Mouse (Mus musculus) neural tube, embryonic 12.5 days (tissue): ENCODE data around the gene Creld2. TPM values are rescaled to one million over a fixed set of nuclear protein-coding genes. Genes with fewer than 3 reads are reported as not detected.
"Not testable (repeated sequence)": the region's sequence is repeated elsewhere in the genome, so short reads cannot be mapped to it uniquely, and the experiment has no call there.

Source experiments
- ATAC-seq: fragments of 200-750 bp; cut with Nextera tagmentation; 2 replicates; pipeline ENCODE4 v1.8.0; 2017; ENCODE audit warnings: low read depth, mild to moderate bottlenecking, moderate TSS enrichment, moderate library complexity; ENCODE audit not compliant: low FRiP score
- H3K27ac ChIP-seq: fragments of 300-500 bp; sonication (generic); 2 replicates; pipeline ENCODE4 v1.5.1; 2016
- H3K27me3 ChIP-seq: fragments of 300-500 bp; sonication (generic); replicated peaks from 2 replicates; pipeline ENCODE4 v1.6.1; 2016; ENCODE audit warnings: mild to moderate bottlenecking
- H3K36me3 ChIP-seq: fragments of 300-500 bp; sonication (generic); 2 replicates; pipeline ENCODE4 v1.6.1; 2016; ENCODE audit warnings: mild to moderate bottlenecking
- H3K4me1 ChIP-seq: fragments of 300-500 bp; sonication (generic); 2 replicates; pipeline ENCODE4 v1.6.1; 2016
- H3K4me2 ChIP-seq: fragments of 300-500 bp; sonication (generic); replicated peaks from 2 replicates; pipeline ENCODE4 v1.6.1; 2016; ENCODE audit warnings: mild to moderate bottlenecking
- H3K4me3 ChIP-seq: fragments of 300-500 bp; sonication (generic); 2 replicates; pipeline ENCODE4 v1.5.1; 2016
- H3K9ac ChIP-seq: fragments of 300-500 bp; sonication (generic); 2 replicates; pipeline ENCODE4 v1.6.1; 2016; ENCODE audit warnings: mild to moderate bottlenecking
- H3K9me3 ChIP-seq: fragments of 300-500 bp; sonication (generic); 2 replicates; pipeline ENCODE4 v1.6.1; 2016; ENCODE audit warnings: mild to moderate bottlenecking
- WGBS: fragments of 180-500 bp; shearing (Covaris S2); methylation state at CpG from one replicate; pipeline ENCODE4 v1.1.7; 2016; 5-methylcytosine and 5-hydroxymethylcytosine counted together
- polyA plus RNA-seq: library from polyadenylated mRNA; unstranded; fragments of >200 nt; fragmentation: Nextera tagmentation; extraction: Ambion mirVana; gene quantifications from 2 replicates; pipeline ENCODE4 v1.2.1, GENCODE M21; 2016

Creld2 gene
- 62.8 and 65.2 TPM in 2 replicates for polyA plus RNA-seq

- peaks cover 50% of the 10 kb centered on the region for H3K36me3 ChIP-seq
- H3K9ac ChIP-seq, result peak within 1 kb of the TSS; percentile 79
- H3K9me3 ChIP-seq, result no peaks in the 10 kb centered on the region
- H3K4me2 ChIP-seq, result peak within 1 kb of the TSS; percentile 94
- H3K27me3 ChIP-seq, result no peaks in the 10 kb centered on the region
- peaks cover 19% of the 10 kb centered on the region for H3K4me1 ChIP-seq
- peak within 1 kb of the TSS; percentile 94 for H3K4me3 ChIP-seq
- ATAC-seq, result peak; percentile 97
- under 1% methylated on average over 88 of the region's 88 CpGs for WGBS
- peak within 1 kb of the TSS; percentile 17; the same call in 1 of the 2 replicates for H3K27ac ChIP-seq
Observed at GRCm38 (mm10) chr15:88819026-88819905, at the start of gene Creld2, which contains the start of gene Alg12. Gene Creld2, plus strand, starts transcription at chr15:88819646. Gene Alg12, minus strand, starts transcription at chr15:88819318.

GRCm38 (mm10) chr15:88774630-88775029 is 44.8 kb upstream of the Creld2 start:
- not testable (repeated sequence) for H3K4me1 ChIP-seq, H3K27me3 ChIP-seq, H3K9ac ChIP-seq, ATAC-seq, H3K27ac ChIP-seq, H3K4me2 ChIP-seq, H3K4me3 ChIP-seq, H3K9me3 ChIP-seq
- 89% methylated on average over 5 of the region's 5 CpGs for WGBS
- peaks cover 36% of the 10 kb centered on the region for H3K36me3 ChIP-seq

- no peak for ATAC-seq
- WGBS, result 87% methylated on average over 4 of the region's 4 CpGs
- no peak overlapping the region for H3K4me2 ChIP-seq
- no peak overlapping the region for H3K4me3 ChIP-seq
- H3K4me1 ChIP-seq, result no peaks in the 10 kb centered on the region
- H3K27ac ChIP-seq, result no peak overlapping the region
- no peaks in the 10 kb centered on the region for H3K27me3 ChIP-seq
- no peaks in the 10 kb centered on the region for H3K9me3 ChIP-seq
- peaks cover 3% of the 10 kb centered on the region for H3K36me3 ChIP-seq
- no peak overlapping the region for H3K9ac ChIP-seq
Observed at GRCm38 (mm10) chr15:88792140-88792850, 27.2 kb upstream of the Creld2 start.

- not testable (repeated sequence) for H3K27ac ChIP-seq, ATAC-seq, H3K9me3 ChIP-seq, H3K4me1 ChIP-seq, H3K9ac ChIP-seq, H3K36me3 ChIP-seq, H3K4me3 ChIP-seq, H3K27me3 ChIP-seq, H3K4me2 ChIP-seq
- 84% methylated on average over 5 of the region's 5 CpGs for WGBS
Observed at GRCm38 (mm10) chr15:88794729-88795128, 24.7 kb upstream of the Creld2 start.

GRCm38 (mm10) chr15:88799950-88800371 is 19.5 kb upstream of the Creld2 start:
- no peak overlapping the region for H3K4me2 ChIP-seq
- H3K4me1 ChIP-seq, result no peaks in the 10 kb centered on the region
- H3K4me3 ChIP-seq, result no peak overlapping the region
- H3K27ac ChIP-seq, result no peak overlapping the region
- no peak for ATAC-seq
- peaks cover 16% of the 10 kb centered on the region; the same call in 1 of the 2 replicates for H3K36me3 ChIP-seq
- H3K27me3 ChIP-seq, result no peaks in the 10 kb centered on the region
- no peak overlapping the region for H3K9ac ChIP-seq
- H3K9me3 ChIP-seq, result no peaks in the 10 kb centered on the region
- WGBS, result 89% methylated on average over 11 of the region's 11 CpGs

GRCm38 (mm10) chr15:88800921-88801354 is 18.5 kb upstream of the Creld2 start:
- H3K27me3 ChIP-seq, result no peaks in the 10 kb centered on the region
- H3K36me3 ChIP-seq, result peaks cover 26% of the 10 kb centered on the region
- H3K4me3 ChIP-seq, result no peak overlapping the region
- H3K9ac ChIP-seq, result no peak overlapping the region
- ATAC-seq, result no peak
- no peaks in the 10 kb centered on the region for H3K9me3 ChIP-seq
- H3K4me1 ChIP-seq, result no peaks in the 10 kb centered on the region
- no peak overlapping the region for H3K27ac ChIP-seq
- WGBS, result 88% methylated on average over 6 of the region's 6 CpGs
- H3K4me2 ChIP-seq, result no peak overlapping the region

- H3K4me2 ChIP-seq, result no peak overlapping the region
- H3K4me1 ChIP-seq, result no peaks in the 10 kb centered on the region
- H3K27me3 ChIP-seq, result no peaks in the 10 kb centered on the region
- WGBS, result 92% methylated on average over 3 of the region's 3 CpGs
- no peak for ATAC-seq
- peaks cover 34% of the 10 kb centered on the region for H3K36me3 ChIP-seq
- no peak overlapping the region for H3K27ac ChIP-seq
- no peaks in the 10 kb centered on the region for H3K9me3 ChIP-seq
- no peak overlapping the region for H3K4me3 ChIP-seq
- no peak overlapping the region for H3K9ac ChIP-seq
Observed at GRCm38 (mm10) chr15:88801903-88802302, 17.5 kb upstream of the Creld2 start.

- ATAC-seq, result no peak
- H3K27me3 ChIP-seq, result no peaks in the 10 kb centered on the region
- no peaks in the 10 kb centered on the region for H3K4me1 ChIP-seq
- H3K36me3 ChIP-seq, result peaks cover 34% of the 10 kb centered on the region
- H3K27ac ChIP-seq, result no peak overlapping the region
- no peaks in the 10 kb centered on the region for H3K9me3 ChIP-seq
- no peak overlapping the region for H3K9ac ChIP-seq
- no peak overlapping the region for H3K4me2 ChIP-seq
- 89% methylated on average over 6 of the region's 6 CpGs for WGBS
- no peak overlapping the region for H3K4me3 ChIP-seq
Observed at GRCm38 (mm10) chr15:88802348-88802747, 17.1 kb upstream of the Creld2 start.

- H3K36me3 ChIP-seq, result peaks cover 66% of the 10 kb centered on the region
- ATAC-seq, result no peak
- 89% methylated on average over 8 of the region's 8 CpGs for whole genome bisulfite sequencing
Observed at GRCm38 (mm10) chr15:88808121-88808520, 11.3 kb upstream of the Creld2 start.

GRCm38 (mm10) chr15:88810369-88810768 is 9.1 kb upstream of the Creld2 start:
- 95% methylated on average over 2 of the region's 2 CpGs for WGBS
- Histone ChIP-seq H3K27me3 (no peaks in the 10 kb centered on the region), H3K4me3 (no peak overlapping the region), H3K9me3 (no peaks in the 10 kb centered on the region), H3K9ac (no peak overlapping the region), H3K4me1 (no peaks in the 10 kb centered on the region), H3K36me3 (peaks cover 66% of the 10 kb centered on the region), H3K27ac (no peak overlapping the region), H3K4me2 (no peak overlapping the region)
- ATAC-seq, result no peak

More at GRCm38 (mm10) chr15:88808121-88808520, 11.3 kb upstream of the Creld2 start:
- Histone ChIP-seq H3K27ac (no peak overlapping the region), H3K9me3 (no peaks in the 10 kb centered on the region), H3K4me3 (no peak overlapping the region), H3K4me2 (no peak overlapping the region), H3K27me3 (no peaks in the 10 kb centered on the region), H3K4me1 (no peaks in the 10 kb centered on the region), H3K9ac (no peak overlapping the region)

GRCm38 (mm10) chr15:88813262-88813661 is 6.2 kb upstream of the Creld2 start:
- Histone ChIP-seq H3K9me3 (no peaks in the 10 kb centered on the region), H3K27ac (no peak overlapping the region), H3K36me3 (peaks cover 58% of the 10 kb centered on the region), H3K4me3 (no peak overlapping the region), H3K27me3 (no peaks in the 10 kb centered on the region), H3K9ac (no peak overlapping the region), H3K4me2 (no peak overlapping the region), H3K4me1 (peaks cover 1% of the 10 kb centered on the region; the same call in 1 of the 2 replicates)
- ATAC-seq, result no peak
- 93% methylated on average over 3 of the region's 3 CpGs for WGBS

GRCm38 (mm10) chr15:88813873-88814272 is 5.6 kb upstream of the Creld2 start:
- not testable (repeated sequence) for ATAC-seq
- peaks cover 53% of the 10 kb centered on the region for H3K36me3 ChIP-seq

More at GRCm38 (mm10) chr15:88813873-88814272, 5.6 kb upstream of the Creld2 start:
- WGBS, result 96% methylated on average over 2 of the region's 2 CpGs
- H3K4me3 ChIP-seq, H3K27me3 ChIP-seq, H3K9me3 ChIP-seq, H3K4me1 ChIP-seq, H3K4me2 ChIP-seq, H3K9ac ChIP-seq, H3K27ac ChIP-seq: not testable (repeated sequence)
